In genomic region chr11:51289564-51290041, GRCm38 (mm10) we compare ENCODE assay signal across 8 mouse cellular contexts. TPM values are rescaled to one million over a fixed set of nuclear protein-coding genes. Genes with fewer than 3 reads are reported as not detected.
DNase-seq lines count a peak whose midpoint lies in the region; ATAC-seq and TF ChIP-seq lines count a peak whose summit lies in the region.

Gene Col23a1 (plus strand): TSS chr11:51289920.

- DNase-seq in 3134 (ENCODE audit: extremely low read depth, insufficient read length, low spot score) = peak; percentile 14
- peak; percentile 91 for DNase-seq in heart, embryonic 10.5 days (ENCODE audit: low spot score)
- peak; percentile 79 for DNase-seq in kidney, adult 9 months
- peak; percentile 58 for DNase-seq in splenic B cell, adult 2 months (ENCODE audit: low read depth, low spot score)

- H3K4me3 ChIP-seq in bone marrow, adult 2 months (replicated peaks; ENCODE audit: control insufficient read depth, low read depth, low read length) = peak within 1 kb of the TSS; percentile 57
- H3K4me3 ChIP-seq in embryonic facial prominence, embryonic 15.5 days (replicated peaks) = peak within 1 kb of the TSS; percentile 68
- H3K4me3 ChIP-seq in heart, embryonic 10.5 days = peak within 1 kb of the TSS; percentile 81
- H3K4me3 ChIP-seq in limb, embryonic 15.5 days = peak within 1 kb of the TSS; percentile 71
- H3K4me3 ChIP-seq in midbrain, embryonic 15.5 days = peak within 1 kb of the TSS; percentile 61

- WGBS in bone marrow, adult 2 months = 0% methylated on average over 37 of the region's 38 CpGs
- WGBS in embryonic facial prominence, embryonic 15.5 days = under 1% methylated on average over 33 of the region's 38 CpGs
- 1% methylated on average over 38 of the region's 38 CpGs for WGBS in heart, embryonic 10.5 days
- WGBS in limb, embryonic 15.5 days = under 1% methylated on average over 34 of the region's 38 CpGs
- under 1% methylated on average over 38 of the region's 38 CpGs for WGBS in midbrain, embryonic 15.5 days

- no peaks in the 10 kb centered on the region for H3K9me3 ChIP-seq in embryonic facial prominence, embryonic 15.5 days (replicated peaks)
- H3K9me3 ChIP-seq in heart, embryonic 10.5 days = no peaks in the 10 kb centered on the region
- no peaks in the 10 kb centered on the region for H3K9me3 ChIP-seq in limb, embryonic 15.5 days
- no peaks in the 10 kb centered on the region for H3K9me3 ChIP-seq in midbrain, embryonic 15.5 days

- H3K27me3 ChIP-seq in embryonic facial prominence, embryonic 15.5 days = peaks cover 6% of the 10 kb centered on the region
- peaks cover 20% of the 10 kb centered on the region for H3K27me3 ChIP-seq in heart, embryonic 10.5 days (ENCODE audit: insufficient read depth, poor library complexity, severe bottlenecking)
- no peaks in the 10 kb centered on the region; the same call in 1 of the 2 replicates for H3K27me3 ChIP-seq in limb, embryonic 15.5 days
- peaks cover 7% of the 10 kb centered on the region; the same call in 1 of the 2 replicates for H3K27me3 ChIP-seq in midbrain, embryonic 15.5 days (replicated peaks)
- no peaks in the 10 kb centered on the region for H3K27me3 ChIP-seq in splenic B cell, adult 2 months (ENCODE audit: control insufficient read depth, insufficient read depth, low read length, poor library complexity, severe bottlenecking)

- peak within 1 kb of the TSS; percentile 59 for H3K9ac ChIP-seq in embryonic facial prominence, embryonic 15.5 days
- H3K9ac ChIP-seq in limb, embryonic 15.5 days = peak within 1 kb of the TSS; percentile 57
- peak within 1 kb of the TSS; percentile 43 for H3K9ac ChIP-seq in midbrain, embryonic 15.5 days

- peak; percentile 54 for TF ChIP-seq CTCF in bone marrow, adult 2 months (IDR thresholded peaks at IDR 0.05; ENCODE audit: control insufficient read depth, insufficient read depth, low read length)

- H3K4me2 ChIP-seq in embryonic facial prominence, embryonic 15.5 days (replicated peaks) = peak within 1 kb of the TSS; percentile 90
- H3K4me2 ChIP-seq in limb, embryonic 15.5 days = peak within 1 kb of the TSS; percentile 90
- peak within 1 kb of the TSS; percentile 91 for H3K4me2 ChIP-seq in midbrain, embryonic 15.5 days

- H3K36me3 ChIP-seq in embryonic facial prominence, embryonic 15.5 days = no peaks in the 10 kb centered on the region
- H3K36me3 ChIP-seq in heart, embryonic 10.5 days = peaks cover 2% of the 10 kb centered on the region; the same call in 1 of the 2 replicates
- H3K36me3 ChIP-seq in limb, embryonic 15.5 days = peaks cover 6% of the 10 kb centered on the region
- H3K36me3 ChIP-seq in midbrain, embryonic 15.5 days (replicated peaks) = 0 out of 2 replicates have a peak, but pooled peaks cover 2% of the 10 kb centered on the region
- H3K36me3 ChIP-seq in splenic B cell, adult 2 months (ENCODE audit: control insufficient read depth, insufficient read depth, low read length, poor library complexity, severe bottlenecking) = no peaks in the 10 kb centered on the region; the same call in 1 of the 2 replicates

- no peak for TF ChIP-seq POLR2A in bone marrow, adult 2 months (IDR thresholded peaks at IDR 0.05; ENCODE audit: borderline replicate concordance, control insufficient read depth, low read depth, low read length)

- ATAC-seq in embryonic facial prominence, embryonic 15.5 days (ENCODE audit: insufficient number of reproducible peaks, low FRiP score, low TSS enrichment, low read depth) = peak; percentile 90
- peak; percentile 90 for ATAC-seq in limb, embryonic 15.5 days (ENCODE audit: insufficient number of reproducible peaks, low FRiP score, low TSS enrichment, low read depth)
- ATAC-seq in midbrain, embryonic 15.5 days (replicated peaks) = peak; percentile 80

- 0 out of 2 replicates have a peak within 1 kb of the TSS, but pooled peaks have one; percentile 20 for H3K27ac ChIP-seq in bone marrow, adult 2 months (ENCODE audit: control insufficient read depth, insufficient read depth, low read depth, low read length, poor library complexity)
- peak within 1 kb of the TSS; percentile 73 for H3K27ac ChIP-seq in embryonic facial prominence, embryonic 15.5 days (replicated peaks)
- H3K27ac ChIP-seq in heart, embryonic 10.5 days = peak within 1 kb of the TSS; percentile 87
- peak within 1 kb of the TSS; percentile 82 for H3K27ac ChIP-seq in limb, embryonic 15.5 days
- no peak within 1 kb of the TSS for H3K27ac ChIP-seq in midbrain, embryonic 15.5 days

- H3K4me1 ChIP-seq in bone marrow, adult 2 months (ENCODE audit: control insufficient read depth, insufficient read depth, low read length) = no peaks in the 10 kb centered on the region
- peaks cover 17% of the 10 kb centered on the region for H3K4me1 ChIP-seq in embryonic facial prominence, embryonic 15.5 days
- peaks cover 12% of the 10 kb centered on the region for H3K4me1 ChIP-seq in heart, embryonic 10.5 days
- peaks cover 13% of the 10 kb centered on the region; the same call in 1 of the 2 replicates for H3K4me1 ChIP-seq in limb, embryonic 15.5 days
- peaks cover 12% of the 10 kb centered on the region for H3K4me1 ChIP-seq in midbrain, embryonic 15.5 days

RNA-seq across cellular contexts. Expression of gene Col23a1, which starts in this region (rescaled TPM):
- 0.72 TPM in 1 of 2 replicates, not detected in the other for polyA plus RNA-seq in bone marrow, adult 2 months (2011; ENCODE audit: insufficient read depth, insufficient read length, low replicate concordance, missing spikeins)
- 26.2 and 28.8 TPM in 2 replicates for polyA plus RNA-seq in embryonic facial prominence, embryonic 15.5 days (2015; fragmentation: Nextera tagmentation; extraction: Ambion mirVana)
- 10.2 and 12.1 TPM in 2 replicates for polyA plus RNA-seq in heart, embryonic 10.5 days (2016; fragmentation: Nextera tagmentation; extraction: Ambion mirVana)
- 18.9 and 23.6 TPM in 2 replicates for polyA plus RNA-seq in limb, embryonic 15.5 days (2015; fragmentation: Nextera tagmentation; extraction: Ambion mirVana)
- polyA plus RNA-seq in midbrain, embryonic 15.5 days (2015; fragmentation: Nextera tagmentation; extraction: Ambion mirVana) = 6.1 and 7.6 TPM in 2 replicates

Comparison
In these comparisons a context has a peak if more than half of its experiments do, and no peak if none do; other contexts are left out.
1. DNase-seq: peak in every context shown above with its lines; median percentile 91 in heart, embryonic 10.5 days; 79 in kidney, adult 9 months; 58 in splenic B cell, adult 2 months; 14 in 3134.